Comparison of ENCODE assay signal across 12 mouse cellular contexts in genomic region chr5:92000770-92001169, GRCm38 (mm10). TPM values are rescaled to one million over a fixed set of nuclear protein-coding genes. Genes with fewer than 3 reads are reported as not detected.
DNase-seq lines count a peak whose midpoint lies in the region; ATAC-seq lines count a peak whose summit lies in the region.
"Had no signal": no experiment of that assay in that cellular context is flagged by ENCODE, and none has a peak within 500 bp of the region (broad histone marks: within the 10 kb centered on the region; RNA-seq: fewer than 3 reads in every experiment).

No protein-coding gene starts in this region.

- H3K4me3 ChIP-seq in liver, embryonic 13.5 days (replicated peaks), result no peak overlapping the region
- H3K4me3 ChIP-seq: hindbrain, embryonic 12.5 days; limb, embryonic 15.5 days had no signal

- no peaks in the 10 kb centered on the region for H3K27me3 ChIP-seq in liver, embryonic 13.5 days
- H3K27me3 ChIP-seq in splenic B cell, adult 2 months (ENCODE audit: control insufficient read depth, insufficient read depth, low read length, poor library complexity, severe bottlenecking), result no peaks in the 10 kb centered on the region
- H3K27me3 ChIP-seq: hindbrain, embryonic 12.5 days; limb, embryonic 15.5 days had no signal

- ATAC-seq in liver, embryonic 13.5 days (ENCODE audit: low read depth), result peak; percentile 48; the same call in 1 of the 2 replicates

- peak; percentile 10 to 21 for DNase-seq in heart, adult 9 months (ENCODE audit: low spot score in 2 of 2)
- no peak for DNase-seq in heart, postnatal 36 days
- DNase-seq in MEL-GATA-1-ER (ENCODE audit: extremely low read depth, low read depth), result peak; percentile 78
- no peak for DNase-seq in liver, embryonic 13.5 days
- peak; percentile 65 for DNase-seq in splenic B cell, adult 2 months (ENCODE audit: low read depth, low spot score)
- DNase-seq in ovary, postnatal 10 days (ENCODE audit: low spot score), result no peak
- DNase-seq in gastrocnemius, postnatal 36 days, result no peak
- no peak for DNase-seq in ovary, adult 18-20 months (ENCODE audit: low spot score)

- H3K4me2 ChIP-seq in liver, embryonic 13.5 days, result no peak overlapping the region
- H3K4me2 ChIP-seq: hindbrain, embryonic 12.5 days; limb, embryonic 15.5 days had no signal

- peaks cover 4% of the 10 kb centered on the region for H3K9me3 ChIP-seq in liver, embryonic 13.5 days (replicated peaks)
- H3K9me3 ChIP-seq: hindbrain, embryonic 12.5 days; limb, embryonic 15.5 days had no signal

- no peaks in the 10 kb centered on the region for H3K36me3 ChIP-seq in liver, embryonic 13.5 days
- H3K36me3 ChIP-seq in splenic B cell, adult 2 months (ENCODE audit: control insufficient read depth, insufficient read depth, low read length, poor library complexity, severe bottlenecking), result no peaks in the 10 kb centered on the region
- H3K36me3 ChIP-seq: hindbrain, embryonic 12.5 days; limb, embryonic 15.5 days had no signal

- H3K9ac ChIP-seq in liver, embryonic 13.5 days, result no peak overlapping the region
- H3K9ac ChIP-seq: hindbrain, embryonic 12.5 days; limb, embryonic 15.5 days had no signal

- H3K4me1 ChIP-seq in liver, embryonic 13.5 days (replicated peaks), result no peaks in the 10 kb centered on the region
- H3K4me1 ChIP-seq: hindbrain, embryonic 12.5 days; limb, embryonic 15.5 days had no signal

- 16% methylated on average over 2 of the region's 2 CpGs for whole genome bisulfite sequencing in liver, embryonic 13.5 days (ENCODE audit: insufficient replicate concordance)

- no peak overlapping the region for H3K27ac ChIP-seq in liver, embryonic 13.5 days
- H3K27ac ChIP-seq: hindbrain, embryonic 12.5 days; limb, embryonic 15.5 days had no signal

- intact Hi-C loops in heart, postnatal 36 days (cut with DNase I), result loop anchor here (5.0 kb wide), 1 partner anchor 533 kb away; no protein-coding TSS in a partner anchor
- intact Hi-C loops in gastrocnemius, postnatal 36 days (cut with DNase I), result loop anchor here (5.0 kb wide), 1 partner anchor 533 kb away; no protein-coding TSS in a partner anchor

RNA-seq across cellular contexts. Expression of gene Odaph, which starts 13.5 kb away (rescaled TPM):
- not detected for total RNA-seq in heart, postnatal 36 days (2021)
- polyA plus RNA-seq in liver, embryonic 13.5 days (2015; fragmentation: Nextera tagmentation; extraction: Ambion mirVana), result not detected in 2 replicates
- total RNA-seq in gastrocnemius, postnatal 36 days (2021), result not detected
- total RNA-seq: adrenal gland, adult 18-20 months had no signal
- polyA plus RNA-seq: embryonic facial prominence, embryonic 14.5 days; hindbrain, embryonic 12.5 days had no signal

RNA-seq across cellular contexts. Expression of gene Rchy1, which starts 37.9 kb away (rescaled TPM):
- total RNA-seq in heart, postnatal 36 days (2021), result 10 to 100 TPM; 30.5 to 31.6 TPM
- 36.9 and 39.0 TPM in 2 replicates for polyA plus RNA-seq in liver, embryonic 13.5 days (2015; fragmentation: Nextera tagmentation; extraction: Ambion mirVana)
- 10 to 100 TPM; 21.7 to 26.0 TPM for total RNA-seq in gastrocnemius, postnatal 36 days (2021)

RNA-seq across cellular contexts. Expression of gene Cdkl2, which starts 42.9 kb away (rescaled TPM):
- total RNA-seq in heart, postnatal 36 days (2021), result 1 to 10 TPM; 3.6 to 3.7 TPM
- 0.17 and 0.21 TPM in 2 replicates for polyA plus RNA-seq in liver, embryonic 13.5 days (2015; fragmentation: Nextera tagmentation; extraction: Ambion mirVana)
- total RNA-seq in gastrocnemius, postnatal 36 days (2021), result 1 to 10 TPM; 3.2 to 3.4 TPM

Comparison
In these comparisons a context has a peak if more than half of its experiments do, and no peak if none do; other contexts are left out.
1. DNase-seq: peak in heart, adult 9 months (2 of 2), MEL-GATA-1-ER (single experiment) and splenic B cell, adult 2 months (single experiment); none in heart, postnatal 36 days (0 of 2), liver, embryonic 13.5 days (single experiment), ovary, postnatal 10 days (single experiment), gastrocnemius, postnatal 36 days (0 of 2) and ovary, adult 18-20 months (single experiment).